Mouse (Mus musculus): ENCODE measurements at regions not wholly inside any gene's neighbourhood (a gene's known extent, or its start where the extent isn't known, plus 50 kb on each side); places are given as distances from the start of the nearest gene placed in this dataset.

- no peak for TF ChIP-seq CTCF (IDR thresholded peaks at IDR 0.05)
- TF ChIP-seq EP300 (IDR thresholded peaks at IDR 0.05) = no peak
Observed at GRCm38 (mm10) chr5:119362452-119362851, 308.0 kb upstream of the Tbx3 start.

Data from lung, postnatal 0 days (tissue).